ENCODE assay signal across 18 mouse cellular contexts in genomic region chr16:36709405-36709804, GRCm38 (mm10). TPM values are rescaled to one million over a fixed set of nuclear protein-coding genes. Genes with fewer than 3 reads are reported as not detected.
DNase-seq lines count a peak whose midpoint lies in the region; ATAC-seq and TF ChIP-seq lines count a peak whose summit lies in the region.
"Had no signal": no experiment of that assay in that cellular context is flagged by ENCODE, and none has a peak within 500 bp of the region (broad histone marks: within the 10 kb centered on the region; RNA-seq: fewer than 3 reads in every experiment).

No protein-coding gene starts in this region.

- dilution Hi-C loops in CH12.LX (cut with MboI; ENCODE audit: extremely low pct_ligation_motif_present, extremely low pct_unique_long_range_greater_than_20kb, low sequenced_read_pairs), result no loop called here

- no peaks in the 10 kb centered on the region for H3K79me2 ChIP-seq in CH12.LX (replicated peaks; ENCODE audit: control insufficient read depth, extremely low read depth, insufficient read depth, poor library complexity, severe bottlenecking)

- TF ChIP-seq POLR2A in CH12.LX (IDR thresholded peaks at IDR 0.05; ENCODE audit: low read depth, low read length), result no peak

- H3K4me3 ChIP-seq in CH12.LX (replicated peaks in 1 of 3; ENCODE audit: low read depth in 2 of 3, low read length in 2 of 3, poor library complexity in 1 of 3), result peak overlapping the region in 2 of 3 experiments; percentile 34 to 36
- H3K4me3 ChIP-seq in midbrain, embryonic 14.5 days (replicated peaks; ENCODE audit: low read depth, low read length), result no peak overlapping the region
- H3K4me3 ChIP-seq: erythroblast, embryonic 14.5 days; liver, embryonic 13.5 days; midbrain, embryonic 15.5 days; stomach, embryonic 15.5 days had no signal

- H3K9ac ChIP-seq in CH12.LX (ENCODE audit: insufficient read depth, low read depth), result no peak overlapping the region
- no peak overlapping the region for H3K9ac ChIP-seq in midbrain, embryonic 14.5 days (replicated peaks; ENCODE audit: low read length)
- H3K9ac ChIP-seq: liver, embryonic 13.5 days; midbrain, embryonic 15.5 days; stomach, embryonic 15.5 days had no signal

- in situ Hi-C loops in CH12.LX (cut with MboI; ENCODE audit: low pct_ligation_motif_present, low pct_unique_long_range_greater_than_20kb, low sequenced_read_pairs), result no loop called here

- no peak; the same call in none of the 2 replicates for TF ChIP-seq RAD21 in CH12.LX (IDR thresholded peaks at IDR 0.05; ENCODE audit: low read depth, low read length)

- no peaks in the 10 kb centered on the region for H3K36me3 ChIP-seq in CH12.LX (replicated peaks in 1 of 2; ENCODE audit: control insufficient read depth in 1 of 2, insufficient read depth in 1 of 2, low read length in 1 of 2)
- H3K36me3 ChIP-seq in midbrain, embryonic 14.5 days (ENCODE audit: control insufficient read depth, insufficient read depth, low read length), result no peaks in the 10 kb centered on the region
- H3K36me3 ChIP-seq: liver, embryonic 13.5 days; midbrain, embryonic 15.5 days; stomach, embryonic 15.5 days had no signal

- WGBS in midbrain, embryonic 14.5 days, result 92% methylated on average over 17 of the region's 17 CpGs

- H3K27ac ChIP-seq in CH12.LX (ENCODE audit: insufficient read depth, low read depth), result peak overlapping the region; percentile 50
- H3K27ac ChIP-seq in midbrain, embryonic 14.5 days (replicated peaks; ENCODE audit: low read depth, low read length), result no peak overlapping the region
- H3K27ac ChIP-seq: liver, embryonic 13.5 days; midbrain, embryonic 15.5 days; stomach, embryonic 15.5 days had no signal

- 0 out of 2 replicates have a peak overlapping the region, but pooled peaks have one; percentile 1 for H3K4me2 ChIP-seq in CH12.LX (ENCODE audit: insufficient read depth, low read depth, poor library complexity, severe bottlenecking)
- no peak overlapping the region for H3K4me2 ChIP-seq in midbrain, embryonic 14.5 days (ENCODE audit: low read length)
- H3K4me2 ChIP-seq: heart, embryonic 11.5 days; liver, embryonic 13.5 days; midbrain, embryonic 15.5 days; stomach, embryonic 15.5 days had no signal

- peak; percentile 54; the same call in 1 of the 2 replicates for TF ChIP-seq EP300 in CH12.LX (IDR thresholded peaks at IDR 0.05; ENCODE audit: low read length)

- peak; percentile 53 for DNase-seq in CD4-positive helper T cell, adult 2 months (ENCODE audit: low read depth, low spot score)
- DNase-seq in CH12.LX (ENCODE audit: extremely low read depth), result peak; percentile 78
- DNase-seq in right cerebral cortex, postnatal 4 days, result no peak
- DNase-seq in MN1 (ENCODE audit: low spot score), result no peak
- no peak for DNase-seq in midbrain, embryonic 14.5 days
- DNase-seq: cerebellum, adult 8-10 months; kidney, adult 11 months; kidney, postnatal 25 days; liver, embryonic 13.5 days; lung, postnatal 14 days; thymus, postnatal 4 days had no signal

- peaks cover 2% of the 10 kb centered on the region for H3K9me3 ChIP-seq in CH12.LX (replicated peaks; ENCODE audit: low read length)
- no peaks in the 10 kb centered on the region for H3K9me3 ChIP-seq in midbrain, embryonic 14.5 days (ENCODE audit: control insufficient read depth, low read length)
- H3K9me3 ChIP-seq: liver, embryonic 13.5 days; midbrain, embryonic 15.5 days; stomach, embryonic 15.5 days had no signal

- peak; percentile 60 for ATAC-seq in granulocyte monocyte progenitor cell, adult 5-6 weeks (replicated peaks; ENCODE audit: poor library complexity, severe bottlenecking)
- ATAC-seq in neutrophil, adult 5-6 weeks (ENCODE audit: extremely low read depth, insufficient number of reproducible peaks, low FRiP score, poor library complexity, severe bottlenecking), result peak; percentile 49
- no peak for ATAC-seq in midbrain, embryonic 14.5 days (ENCODE audit: low FRiP score, low TSS enrichment)
- ATAC-seq: midbrain, embryonic 15.5 days had no signal

- H3K4me1 ChIP-seq in CH12.LX (ENCODE audit: control insufficient read depth in 1 of 2, insufficient read depth in 2 of 2), result peaks cover 26 to 58% of the 10 kb centered on the region in 2 experiments
- H3K4me1 ChIP-seq in midbrain, embryonic 14.5 days (ENCODE audit: control insufficient read depth, insufficient read depth, low read length), result no peaks in the 10 kb centered on the region
- H3K4me1 ChIP-seq: liver, embryonic 13.5 days; midbrain, embryonic 15.5 days; stomach, embryonic 15.5 days had no signal

- H3K27me3 ChIP-seq in CH12.LX (replicated peaks), result peaks cover 2% of the 10 kb centered on the region
- no peaks in the 10 kb centered on the region for H3K27me3 ChIP-seq in midbrain, embryonic 14.5 days (ENCODE audit: control insufficient read depth, insufficient read depth, low read length)
- H3K27me3 ChIP-seq: liver, embryonic 13.5 days; midbrain, embryonic 15.5 days; stomach, embryonic 15.5 days had no signal

- TF ChIP-seq CTCF in CH12.LX (conservative IDR thresholded peaks at IDR 0.05 in 1 of 2, IDR thresholded peaks at IDR 0.05 in 1 of 2; ENCODE audit: low read depth in 2 of 2, low read length in 2 of 2), result no peak

TF ChIP-seq in CH12.LX, 34 proteins besides CTCF, POLR2A, EP300 and RAD21:
- no peak for TF ChIP-seq PAX5 (IDR thresholded peaks at IDR 0.05; ENCODE audit: low read length)
- peak; percentile 55 for TF ChIP-seq IRF4 (IDR thresholded peaks at IDR 0.05; ENCODE audit: low read depth, low read length)
- TF ChIP-seq NELFE (IDR thresholded peaks at IDR 0.05; ENCODE audit: low read depth, low read length), result no peak
- TF ChIP-seq NRF1 (IDR thresholded peaks at IDR 0.05; ENCODE audit: low read depth, low read length), result no peak
- peak; percentile 91 for TF ChIP-seq BHLHE40 (IDR thresholded peaks at IDR 0.05; ENCODE audit: low read depth, low read length)
- TF ChIP-seq TCF12 (IDR thresholded peaks at IDR 0.05; ENCODE audit: low read depth, low read length), result peak; percentile 44; the same call in 1 of the 2 replicates
- no peak for TF ChIP-seq ZKSCAN1 (IDR thresholded peaks at IDR 0.05; ENCODE audit: borderline replicate concordance, low read depth, low read length)
- no peak for TF ChIP-seq UBTF (IDR thresholded peaks at IDR 0.05; ENCODE audit: low read depth, low read length)
- TF ChIP-seq TBP (conservative IDR thresholded peaks at IDR 0.05; ENCODE audit: low read depth, low read length), result no peak
- TF ChIP-seq RCOR1 (conservative IDR thresholded peaks at IDR 0.05; ENCODE audit: low read depth, low read length), result no peak
- no peak for TF ChIP-seq ZMIZ1 (IDR thresholded peaks at IDR 0.05; ENCODE audit: low read depth, low read length)
- no peak for TF ChIP-seq ELF1 (IDR thresholded peaks at IDR 0.05; ENCODE audit: low read depth, low read length)
- TF ChIP-seq E2F4 (IDR thresholded peaks at IDR 0.05; ENCODE audit: insufficient replicate concordance, low read depth, low read length), result no peak
- TF ChIP-seq USF1 (IDR thresholded peaks at IDR 0.05; ENCODE audit: low read depth, low read length), result no peak
- peak; percentile 63 for TF ChIP-seq MEF2A (IDR thresholded peaks at IDR 0.05; ENCODE audit: borderline replicate concordance, low read depth, low read length)
- no peak for TF ChIP-seq MYC (IDR thresholded peaks at IDR 0.05; ENCODE audit: low read depth, low read length)
- TF ChIP-seq ETS1 (conservative IDR thresholded peaks at IDR 0.05; ENCODE audit: low read depth, low read length), result peak; percentile 75
- TF ChIP-seq MAFK (IDR thresholded peaks at IDR 0.05; ENCODE audit: insufficient replicate concordance, low read length), result peak; percentile 98
- no peak; the same call in 1 of the 2 replicates for TF ChIP-seq HCFC1 (IDR thresholded peaks at IDR 0.05; ENCODE audit: low read depth, low read length)
- TF ChIP-seq GABPA (IDR thresholded peaks at IDR 0.05; ENCODE audit: insufficient replicate concordance, low read depth, low read length), result no peak

RNA-seq across cellular contexts. Expression of gene Ildr1, which starts 15.6 kb away (rescaled TPM):
- total RNA-seq in CH12.LX (2012; rRNA removed) (0.34 and 0.76 TPM in 2 replicates), CH12.LX (2014; rRNA removed) (0.34 and 0.80 TPM in 2 replicates)
- 0.81 and 1.1 TPM in 2 replicates for polyA plus RNA-seq in CH12.LX (2012; ENCODE audit: insufficient read length, low read depth)
- not detected in 2 replicates for total RNA-seq in granulocyte monocyte progenitor cell, adult 5-6 weeks (2014; fragmentation: Nextera tagmentation)
- total RNA-seq in granulocyte monocyte progenitor cell, adult 5-6 weeks (2017), result not detected in 2 replicates
- 3.8 and 4.4 TPM in 2 replicates for total RNA-seq in neutrophil, adult 5-6 weeks (2017)
- 0.16 and 0.26 TPM in 2 replicates for polyA plus RNA-seq in midbrain, embryonic 14.5 days (2014; fragmentation: Nextera tagmentation; extraction: Ambion mirVana)
- total RNA-seq: adrenal gland, adult 18-20 months had no signal
- polyA plus RNA-seq: erythroblast, embryonic 14.5 days; heart, embryonic 11.5 days had no signal

RNA-seq across cellular contexts. Expression of gene Cd86, which starts 43.5 kb away (rescaled TPM):
- 60.0 and 113 TPM in 2 replicates for total RNA-seq in CH12.LX (2012; rRNA removed)
- total RNA-seq in CH12.LX (2014; rRNA removed), result 191 and 196 TPM in 2 replicates
- 91.9 and 102 TPM in 2 replicates for polyA plus RNA-seq in CH12.LX (2012; ENCODE audit: insufficient read length, low read depth)
- not detected in 2 replicates for total RNA-seq in granulocyte monocyte progenitor cell, adult 5-6 weeks (2014; fragmentation: Nextera tagmentation)
- 0.52 and 3.5 TPM in 2 replicates for total RNA-seq in granulocyte monocyte progenitor cell, adult 5-6 weeks (2017)
- total RNA-seq in neutrophil, adult 5-6 weeks (2017), result 50.7 and 56.0 TPM in 2 replicates
- polyA plus RNA-seq in midbrain, embryonic 14.5 days (2014; fragmentation: Nextera tagmentation; extraction: Ambion mirVana), result 0.47 and 2.0 TPM in 2 replicates
- polyA plus RNA-seq: erythroblast, embryonic 14.5 days had no signal

Comparison
In these comparisons a context has a peak if more than half of its experiments do, and no peak if none do; other contexts are left out.
1. DNase-seq: peak in CD4-positive helper T cell, adult 2 months (single experiment) and CH12.LX (single experiment); none in right cerebral cortex, postnatal 4 days (single experiment), MN1 (single experiment) and midbrain, embryonic 14.5 days (single experiment).
2. RNA of gene Cd86, which starts 43.5 kb away (total RNA-seq): 60.0 to 196 TPM in CH12.LX and 50.7 to 56.0 TPM in neutrophil, adult 5-6 weeks; 0.52 to 3.5 TPM in granulocyte monocyte progenitor cell, adult 5-6 weeks; every median in the first group is over 10 times any median in the second.